Mouse (Mus musculus) adrenal gland, postnatal 25 days (tissue): Measurements from ENCODE around the gene Tmem179. TPM values are rescaled to one million over a fixed set of nuclear protein-coding genes. Genes with fewer than 3 reads are reported as not detected.

Source experiments
- DNase-seq: peaks from one replicate; pipeline ENCODE4 v3.0.0; 2021; ENCODE audit warnings: mixed read lengths
- long read RNA-seq: library from polyadenylated mRNA; stranded (forward); transcript quantifications from one replicate; pipeline ENCODE4 v2.0.0, GENCODE M21; 2021
- total RNA-seq: library from RNA; stranded (reverse); gene quantifications from 2 replicates; pipeline ENCODE4 v1.2.3, GENCODE M21; 2021

Gene Tmem179
- 5.8 and 5.9 TPM in 2 replicates for total RNA-seq
- long read RNA-seq, transcript Tmem179-201 (4 exons, 2,380 nt): major isoform, 16 of 29 reads
- long read RNA-seq, partial matches to known transcripts: 0 of 29 reads
- long read RNA-seq, other reads (novel, unspliced or antisense): 13 of 29 reads

DNA sequence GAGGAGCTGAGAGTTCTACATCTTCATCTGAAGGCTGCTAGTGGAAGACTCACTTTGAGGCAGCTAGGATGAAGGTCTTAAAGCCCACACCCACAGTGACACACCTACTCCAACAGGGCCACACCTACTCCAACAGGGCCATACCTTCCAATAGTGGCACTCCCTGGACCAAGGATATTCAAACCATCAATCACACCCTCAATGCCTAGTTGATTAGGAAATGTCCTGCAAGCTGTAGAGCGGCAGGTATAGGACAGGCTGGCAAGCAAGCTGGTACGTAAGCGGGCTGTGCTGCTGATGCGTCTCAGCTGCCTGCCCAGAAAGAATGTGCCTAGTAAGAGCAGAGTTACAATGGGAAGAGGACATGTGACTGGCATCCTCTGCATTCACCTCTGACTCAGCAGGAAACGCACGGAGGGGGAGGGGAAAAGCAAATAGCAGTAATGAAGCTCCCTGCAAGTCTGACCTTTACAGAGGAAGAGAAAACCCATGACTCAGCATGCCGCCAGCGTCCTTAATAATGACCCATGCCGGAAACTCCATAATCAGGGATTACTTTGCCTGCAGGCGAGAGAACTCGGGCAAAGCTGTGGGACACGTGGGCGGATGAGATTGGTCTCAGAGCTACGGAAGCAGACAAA is at the start of gene Tmem179:
Tmem179 (minus strand) TSS at position 51 of the 641 bp plus-strand sequence.
- peak; percentile 82 for DNase-seq

GRCm38 (mm10) chr12:112563011-112563410 is 46.5 kb upstream of the Tmem179 start:
- DNase-seq: no peak

GRCm38 (mm10) chr12:112562462-112562861 is 45.9 kb upstream of the Tmem179 start:
- DNase-seq: no peak

DNA sequence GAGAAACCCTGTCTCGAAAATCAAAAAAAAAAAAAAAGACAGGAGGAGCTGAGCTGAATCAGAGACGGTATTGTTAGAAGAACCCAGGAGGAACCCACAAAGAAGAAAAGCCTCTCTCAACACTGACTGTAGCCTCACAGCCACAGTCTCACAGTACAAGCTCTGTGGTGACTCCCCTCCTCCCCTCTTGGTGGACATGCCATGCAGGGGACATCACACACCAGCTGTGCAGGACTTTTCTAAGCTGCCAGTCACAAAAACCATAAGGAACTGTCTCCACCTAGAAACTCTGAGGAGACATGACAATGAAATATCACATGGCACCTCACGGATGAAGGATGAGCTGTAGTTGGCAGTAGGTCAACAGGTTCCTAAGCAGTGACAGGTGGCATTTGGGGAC is 44.6 kb upstream of the Tmem179 start:
- no peak for DNase-seq

- DNase-seq: no peak
Observed at GRCm38 (mm10) chr12:112560176-112560797, 43.7 kb upstream of the Tmem179 start.

DNA sequence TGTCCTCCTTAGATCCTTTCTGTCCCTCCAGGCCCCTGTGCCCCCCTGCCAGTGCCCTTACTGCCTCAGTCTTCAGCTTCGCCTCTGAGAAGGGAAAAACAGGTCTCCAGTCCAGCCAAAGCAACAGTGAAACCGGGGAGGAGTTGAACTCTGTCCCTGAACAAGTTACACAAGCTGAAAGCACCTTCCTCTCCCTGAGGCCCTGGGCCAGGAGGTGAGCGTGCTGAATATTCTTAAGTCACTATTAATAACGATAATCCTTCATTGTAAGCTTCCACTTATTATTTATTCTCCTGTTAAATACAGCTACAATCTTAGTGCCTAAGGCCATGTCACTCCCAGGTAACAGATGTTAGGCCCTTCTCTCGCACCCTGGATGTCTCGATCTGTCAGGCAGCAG is 43.1 kb upstream of the Tmem179 start:
- no peak for DNase-seq

DNA sequence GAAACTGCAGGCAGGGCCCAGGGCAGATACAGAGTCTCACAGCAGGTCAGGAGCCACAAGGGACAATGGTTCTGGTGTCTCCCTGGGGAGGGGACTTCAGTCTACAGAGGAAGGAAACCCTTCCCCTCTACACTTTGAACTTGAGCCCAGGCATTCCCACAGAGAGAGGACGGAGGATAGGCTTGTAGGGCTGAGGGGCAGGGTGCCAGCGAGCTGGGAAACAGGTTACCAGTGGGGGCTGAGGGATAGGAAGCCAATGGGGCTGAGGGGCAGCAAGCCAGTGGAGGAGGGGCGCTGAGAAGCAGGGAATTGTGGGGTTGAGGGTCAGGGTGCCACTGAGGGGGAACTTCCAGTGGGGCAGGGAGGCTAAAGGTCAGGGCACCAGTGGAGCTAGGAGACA is 42.7 kb upstream of the Tmem179 start:
- peak; percentile 49 for DNase-seq

DNA sequence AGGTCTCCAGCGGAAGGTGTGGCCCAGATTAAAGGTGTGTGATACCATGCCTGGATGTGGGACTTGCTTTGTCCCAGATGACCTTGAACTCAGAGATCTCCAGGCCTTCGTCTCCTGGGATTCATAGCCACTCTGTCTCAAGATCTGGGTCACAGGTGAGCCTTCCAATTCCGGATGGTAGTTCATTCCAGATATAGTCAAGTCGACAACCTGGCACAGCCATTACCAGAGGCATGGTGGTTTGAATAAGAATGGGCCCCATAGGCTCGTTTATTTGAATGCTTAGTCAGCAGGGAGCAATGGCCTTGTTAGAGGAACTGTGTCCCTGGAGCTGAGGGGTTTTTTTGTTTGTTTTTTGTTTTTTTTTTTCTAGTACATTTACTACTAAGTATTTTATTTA is 40.7 kb upstream of the Tmem179 start:
- DNase-seq: no peak

- DNase-seq: no peak
Observed at GRCm38 (mm10) chr12:112556531-112557060, 40.0 kb upstream of the Tmem179 start.

DNA sequence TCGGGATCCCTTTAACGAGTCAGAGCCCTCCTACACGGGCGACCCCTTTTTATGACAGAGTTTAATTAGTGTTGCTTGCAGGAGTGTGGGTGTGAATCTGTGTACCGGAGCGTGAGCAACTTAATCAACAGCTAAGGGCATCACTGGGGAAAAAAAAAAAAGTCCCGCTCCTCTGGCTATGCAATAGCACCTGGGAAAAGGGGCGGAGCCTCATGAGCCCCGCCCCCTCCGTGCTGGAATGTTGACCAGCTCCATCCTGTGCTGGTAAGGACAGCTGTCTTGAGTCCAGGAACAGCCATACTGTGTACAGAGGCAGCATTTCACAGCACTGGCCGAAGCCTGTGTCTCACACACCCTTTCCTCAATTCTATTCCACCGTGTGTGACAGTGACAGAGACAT is 38.4 kb upstream of the Tmem179 start:
- no peak for DNase-seq

GRCm38 (mm10) chr12:112552520-112552919 is 36.0 kb upstream of the Tmem179 start:
- DNase-seq: no peak

DNA sequence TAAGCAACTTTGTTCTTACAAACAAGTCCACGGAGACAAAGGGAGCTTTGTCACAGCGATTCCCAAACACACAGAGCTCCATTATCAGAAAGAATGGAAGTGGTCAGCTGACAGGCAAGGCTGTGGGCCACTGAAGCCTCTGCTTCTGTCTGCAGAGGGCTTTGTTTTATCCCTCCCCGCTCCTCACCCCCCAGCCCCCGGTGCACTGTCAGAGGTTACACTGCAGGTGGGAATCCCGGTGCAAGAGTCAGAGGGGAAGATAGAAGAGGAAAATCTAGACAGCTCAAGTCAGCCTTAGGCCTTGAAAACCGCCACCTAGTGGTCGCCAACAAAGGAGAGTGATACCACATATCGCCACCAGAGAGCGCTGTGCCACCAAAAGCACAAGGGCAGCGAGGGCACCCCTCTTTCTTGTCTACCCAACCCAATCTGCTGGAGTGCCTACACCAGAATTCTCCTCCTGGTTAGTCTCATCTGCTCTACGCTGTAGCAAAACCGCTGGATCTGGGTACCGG is 35.4 kb upstream of the Tmem179 start:
- DNase-seq: peak; percentile 83

DNA sequence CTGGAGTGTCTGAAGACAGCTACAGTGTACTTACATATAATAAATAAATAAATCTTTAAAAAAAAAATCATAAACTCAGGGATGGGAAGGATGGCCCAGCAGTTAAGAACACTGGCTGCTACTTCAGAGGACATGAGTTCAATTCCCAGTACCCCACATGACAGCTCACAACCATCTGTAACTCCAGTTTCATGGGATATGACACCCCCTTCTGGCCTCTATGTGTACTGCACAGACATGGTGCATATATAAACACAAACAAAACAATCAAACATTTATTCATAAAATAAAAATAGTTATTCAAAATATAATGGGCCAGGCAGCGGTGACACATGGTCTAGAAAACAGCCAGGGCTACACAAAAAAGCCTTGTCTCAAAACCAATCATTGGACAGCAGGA is 32.7 kb upstream of the Tmem179 start:
- no peak for DNase-seq

DNA sequence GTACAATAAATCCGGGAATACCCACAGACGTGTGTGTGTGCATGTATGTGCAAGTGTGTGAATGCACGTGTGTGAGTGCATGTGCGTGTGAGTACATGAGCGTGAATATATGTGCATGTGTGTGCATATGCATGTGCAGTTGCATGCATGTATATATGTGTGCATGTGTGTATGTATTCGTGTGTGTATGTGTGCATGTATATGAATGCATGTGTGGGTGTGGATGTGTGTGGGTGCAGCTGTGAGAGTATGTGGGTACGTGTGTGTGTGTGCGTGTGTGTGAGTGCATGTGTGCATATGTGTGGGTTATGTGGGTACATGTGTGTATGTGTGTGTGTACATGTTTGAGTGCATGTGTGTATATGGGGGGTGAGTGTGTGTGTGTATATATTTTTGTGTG is 29.6 kb upstream of the Tmem179 start:
- no peak for DNase-seq

DNA sequence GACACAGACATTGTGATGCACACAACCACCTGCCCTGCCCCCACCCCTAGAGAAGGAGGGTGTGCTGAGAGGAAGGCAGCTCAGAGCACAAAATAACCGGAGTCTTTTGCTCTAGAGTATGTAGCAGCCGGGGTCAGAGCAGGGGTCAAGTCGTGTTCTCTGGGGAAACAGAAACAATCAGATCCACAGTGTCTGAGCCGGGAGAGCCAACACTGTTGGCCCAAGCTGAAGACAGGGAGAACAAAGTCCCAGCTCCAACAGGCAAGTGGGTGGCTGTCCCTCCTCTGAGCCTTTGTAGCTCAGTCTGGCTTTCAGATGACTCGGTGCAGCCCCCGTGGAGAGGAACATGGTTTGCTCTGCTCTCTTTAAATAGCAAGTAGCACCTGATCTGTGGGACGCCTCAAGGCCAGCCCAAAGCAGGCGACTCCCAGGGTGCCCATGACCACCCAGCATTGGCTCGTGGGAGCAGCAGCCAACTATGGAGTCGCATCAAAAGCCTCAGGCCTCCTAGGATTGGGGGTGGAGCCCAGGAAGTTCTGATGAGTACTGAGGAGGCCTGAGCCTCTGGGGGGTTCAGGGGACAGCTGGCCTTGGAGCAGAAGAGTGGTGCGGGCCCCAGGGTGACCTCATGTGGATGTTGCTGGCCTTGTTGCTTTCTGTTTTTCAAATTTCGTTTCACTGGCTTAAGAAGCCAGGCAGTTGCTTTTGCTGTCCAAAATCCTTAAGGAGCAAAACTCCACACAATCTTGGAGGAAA is 28.6 kb upstream of the Tmem179 start:
- no peak for DNase-seq

DNA sequence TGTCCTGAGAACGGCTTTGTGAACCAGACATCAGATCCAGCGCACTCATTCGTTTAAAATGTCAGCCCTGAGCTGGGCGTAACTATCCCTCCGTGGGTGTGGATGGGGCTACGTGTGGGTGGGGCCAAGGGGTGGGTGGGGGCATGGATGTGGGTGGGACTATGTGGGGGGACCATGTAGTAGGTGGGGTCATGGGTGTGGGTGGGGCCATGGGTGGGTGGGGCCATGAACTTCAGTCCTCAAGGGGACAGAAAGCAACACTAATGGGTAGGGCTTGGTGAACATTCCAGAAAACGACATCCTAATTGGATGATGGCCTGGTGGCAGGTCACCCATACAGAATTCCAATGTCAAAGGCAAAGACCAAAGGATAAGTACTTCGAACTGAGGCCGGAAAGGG is 27.4 kb upstream of the Tmem179 start:
- no peak for DNase-seq

DNA sequence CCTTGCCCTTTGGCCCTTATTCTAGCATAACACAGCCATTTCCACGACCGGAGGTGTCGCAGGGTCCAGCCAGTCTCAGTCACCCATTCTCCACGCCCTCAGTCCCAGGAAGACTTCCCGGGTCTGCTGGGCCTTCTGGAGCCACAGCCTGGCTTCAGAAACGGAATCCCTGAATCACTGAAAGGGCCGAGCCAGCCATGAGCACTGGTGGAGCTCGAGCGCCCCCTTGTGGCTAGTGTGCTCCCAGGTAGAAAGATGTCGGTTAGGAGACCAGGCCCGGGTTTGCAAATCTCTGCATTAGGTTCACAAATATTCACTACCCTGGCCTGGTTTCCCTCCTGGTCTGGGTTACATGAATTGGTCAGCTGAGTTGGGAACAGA is 26.4 kb upstream of the Tmem179 start:
- DNase-seq: peak; percentile 94

GRCm38 (mm10) chr12:112542257-112542919 is 25.8 kb upstream of the Tmem179 start:
- no peak for DNase-seq

DNA sequence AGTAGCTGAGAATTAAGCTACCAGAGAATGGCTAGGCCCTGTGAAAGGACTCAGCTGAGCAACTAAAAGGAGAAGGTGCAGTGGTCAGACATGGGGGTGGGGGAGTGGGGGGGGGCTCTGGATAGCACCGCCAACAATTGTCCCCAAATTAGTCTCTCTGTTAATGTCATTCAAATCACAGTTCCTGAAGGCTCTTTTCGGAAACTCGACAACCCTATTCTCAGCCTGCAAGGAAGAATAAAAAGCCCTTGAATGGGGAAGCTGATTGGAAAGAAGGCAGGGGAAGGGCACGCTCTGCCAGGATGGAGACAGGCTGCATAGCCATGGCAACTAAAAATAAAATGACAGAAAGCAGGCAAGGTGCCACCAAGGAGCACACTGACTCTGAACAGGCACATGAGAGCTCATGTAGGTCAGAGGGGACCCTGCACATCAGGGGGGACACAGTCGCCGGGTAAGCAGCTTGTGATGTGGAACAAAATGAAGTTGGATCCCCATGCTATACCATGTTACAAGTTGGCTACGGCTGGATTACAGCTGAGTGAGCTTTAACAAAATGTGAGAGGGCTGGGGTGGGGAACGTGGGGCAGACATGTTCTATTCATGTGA is 25.0 kb upstream of the Tmem179 start:
- DNase-seq: no peak

GRCm38 (mm10) chr12:112540321-112540720 is 23.8 kb upstream of the Tmem179 start:
- no peak for DNase-seq

DNA sequence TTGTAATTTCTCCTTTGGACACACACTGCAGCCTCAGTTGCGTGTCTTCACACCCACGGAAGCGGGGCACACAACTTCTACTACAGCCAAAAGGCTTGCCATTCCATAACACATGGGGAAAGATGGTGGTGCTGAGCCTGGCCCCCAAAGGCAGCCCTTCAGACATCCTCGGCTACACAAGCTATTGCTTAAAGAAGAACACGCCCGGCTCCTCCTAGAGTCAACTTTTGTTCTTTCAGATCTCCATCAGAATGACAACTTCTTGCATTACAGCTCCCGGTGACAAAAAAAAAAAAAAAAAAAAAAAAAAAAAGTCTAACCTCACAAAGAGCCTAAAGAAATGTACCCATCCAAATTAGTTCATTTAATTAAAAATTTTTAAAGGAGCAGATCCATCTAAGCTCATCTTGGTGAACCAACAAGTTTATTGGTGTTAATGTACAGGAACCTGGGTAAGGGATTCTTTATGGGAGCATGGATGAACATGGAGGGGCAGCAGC is 23.0 kb upstream of the Tmem179 start:
- no peak for DNase-seq

- DNase-seq: no peak
Observed at GRCm38 (mm10) chr12:112538356-112538755, 21.8 kb upstream of the Tmem179 start.
